Mouse (Mus musculus): ENCODE results near the gene Ctrb1.

- TF ChIP-seq CTCF (IDR thresholded peaks at IDR 0.05; ENCODE audit: borderline replicate concordance, insufficient read depth, low read depth, low read length) (no peak), POLR2A (IDR thresholded peaks at IDR 0.05; ENCODE audit: borderline replicate concordance, insufficient read depth, low read length) (no peak)
Observed at GRCm38 (mm10) chr8:111735791-111736190, 45.0 kb upstream of the Ctrb1 start.

Measured in cerebellum, adult 2 months (tissue).